In the genomic region with DNA sequence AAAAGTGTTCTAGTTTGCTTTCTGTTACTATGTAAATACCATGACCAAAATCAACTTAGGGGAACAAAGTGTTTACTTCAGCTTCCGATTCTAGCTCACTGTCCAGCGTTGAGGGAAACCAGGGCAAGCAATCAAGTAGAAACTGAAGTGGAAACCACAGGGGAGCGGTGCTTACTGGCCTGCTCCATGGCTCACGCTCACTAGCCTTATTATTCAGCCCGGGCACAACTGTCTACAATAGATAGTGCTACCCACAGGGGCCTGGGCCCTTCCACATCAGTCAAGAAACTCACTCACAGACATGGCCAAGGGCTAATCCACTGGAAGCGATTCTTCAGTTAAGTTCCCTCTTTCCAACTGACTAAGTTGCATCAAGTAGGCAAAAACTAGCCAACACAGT, we compare ENCODE assay signal across 1 mouse cellular context.
TF ChIP-seq lines count a peak whose summit lies in the region.

No protein-coding gene starts in this region.

TF ChIP-seq in MEL, 35 proteins besides CTCF, POLR2A, EP300 and RAD21:
- TF ChIP-seq TBP (IDR thresholded peaks at IDR 0.05; ENCODE audit: low read depth, low read length) (peak; percentile 42; the same call in 1 of the 2 replicates), SIN3A (IDR thresholded peaks at IDR 0.05; ENCODE audit: low read length) (peak; percentile 42; the same call in 1 of the 2 replicates), GATA1 (IDR thresholded peaks at IDR 0.05; ENCODE audit: low read depth, low read length) (no peak), TAL1 (IDR thresholded peaks at IDR 0.05; ENCODE audit: low read length) (peak; percentile 81), JUND (IDR thresholded peaks at IDR 0.05; ENCODE audit: low read depth, low read length) (no peak), ETS1 (IDR thresholded peaks at IDR 0.05; ENCODE audit: low read depth, low read length) (0 out of 2 replicates have a peak, but pooled peaks have one; percentile 13), BHLHE40 (IDR thresholded peaks at IDR 0.05; ENCODE audit: borderline replicate concordance, low read depth, low read length) (no peak)
